Mouse (Mus musculus) heart, adult 2 months (tissue): ENCODE results near the gene Vwa8.

Experiments used
- CTCF ChIP-seq: fragments of 200-600 bp; IDR thresholded peaks from 2 replicates; pipeline ENCODE4 v1.8.1; 2022; ENCODE audit warnings: antibody characterized with exemption, mild to moderate bottlenecking, moderate library complexity
- POLR2A ChIP-seq: fragments of 200-500 bp; IDR thresholded peaks from 2 replicates; pipeline ENCODE4 v1.6.1; 2011; ENCODE audit warnings: mild to moderate bottlenecking, low read depth, low read length, control low read depth; ENCODE audit not compliant: insufficient read depth

DNA sequence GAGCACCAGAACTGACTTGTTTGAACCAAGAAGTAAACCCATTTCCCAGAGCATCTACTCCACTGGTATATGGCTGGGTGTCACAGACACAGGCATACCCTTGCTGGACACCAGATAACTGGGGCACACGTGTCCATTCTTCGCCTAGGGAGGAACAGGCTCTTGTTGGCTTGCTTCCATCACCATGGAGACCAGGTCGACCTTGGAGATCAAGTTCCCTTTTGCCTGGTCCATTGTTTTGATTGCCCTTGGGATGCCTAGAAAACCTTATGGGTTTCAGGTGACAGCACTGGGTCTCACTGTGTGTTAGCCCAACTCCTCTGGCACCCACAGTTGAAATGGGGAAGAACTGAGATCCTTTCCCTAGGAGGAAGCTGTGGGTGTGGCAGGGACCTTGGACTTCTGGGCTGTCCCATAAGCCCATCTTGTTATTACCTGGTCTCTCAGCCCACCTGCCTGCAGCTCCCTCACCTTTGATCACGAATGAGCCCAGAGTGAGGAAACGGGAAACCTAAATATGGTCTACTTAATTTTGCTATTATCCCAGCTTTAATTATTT lies 403.0 kb downstream of the Vwa8 start:
- TF ChIP-seq CTCF (no peak), POLR2A (no peak)
